Mouse (Mus musculus) spleen, adult 2 months (tissue): ENCODE data around the gene Zfp276.

Experiments used
- CTCF ChIP-seq: fragments of 200-500 bp; IDR thresholded peaks from 2 replicates; pipeline ENCODE4 v1.5.1; 2011; ENCODE audit warnings: mild to moderate bottlenecking, inconsistent platforms; ENCODE audit not compliant: insufficient read depth, insufficient read length, insufficient replicate concordance; ENCODE audit errors: extremely low read depth
- POLR2A ChIP-seq: fragments of 200-500 bp; IDR thresholded peaks from 2 replicates; pipeline ENCODE4 v1.6.1; 2011; ENCODE audit warnings: low read depth, low read length, inconsistent platforms

GRCm38 (mm10) chr8:123267926-123268656, 14.1 kb downstream of the Zfp276 start:
- TF ChIP-seq CTCF (no peak), POLR2A (no peak)
